Mouse (Mus musculus) C2C12 (cell line): ENCODE data around the gene Nr4a2. TPM values are rescaled to one million over a fixed set of nuclear protein-coding genes. Genes with fewer than 3 reads are reported as not detected.

Experiments used
- H3K27me3 ChIP-seq: one replicate; pipeline ENCODE4 v1.6.1; 2011; ENCODE audit not compliant: control insufficient read depth, insufficient read depth, insufficient read length
- H3K36me3 ChIP-seq: one replicate; pipeline ENCODE4 v1.6.1; 2011; ENCODE audit not compliant: control insufficient read depth, insufficient read depth
- H3K4me3 ChIP-seq: one replicate; pipeline ENCODE4 v1.5.1; 2011; ENCODE audit warnings: mild to moderate bottlenecking, control low read depth; ENCODE audit not compliant: poor library complexity, insufficient read depth, severe bottlenecking
- H3K79me2 ChIP-seq: one replicate; pipeline ENCODE4 v1.6.1; 2011; ENCODE audit not compliant: control insufficient read depth, insufficient read depth
- H3K79me3 ChIP-seq: one replicate; pipeline ENCODE4 v1.6.1; 2011; ENCODE audit warnings: low read depth, control low read depth
- H3ac ChIP-seq: one replicate; pipeline ENCODE3; 2011; ENCODE audit warnings: low read depth; ENCODE audit not compliant: control insufficient read depth, insufficient read length
- CEBPB ChIP-seq: IDR thresholded peaks from one replicate; pipeline ENCODE4 v1.6.1; 2011; ENCODE audit warnings: low read depth, mild to moderate bottlenecking, control low read depth, moderate library complexity
- CTCF ChIP-seq: IDR thresholded peaks from one replicate; pipeline ENCODE4 v1.5.1; 2011; ENCODE audit not compliant: control insufficient read depth, insufficient read depth, insufficient read length
- FOSL1 ChIP-seq: IDR thresholded peaks from one replicate; pipeline ENCODE4 v1.8.0; 2011; ENCODE audit warnings: mild to moderate bottlenecking, low read length; ENCODE audit not compliant: poor library complexity, insufficient read depth, severe bottlenecking
- MAX ChIP-seq: IDR thresholded peaks from one replicate; pipeline ENCODE4 v1.6.1; 2011; ENCODE audit warnings: mild to moderate bottlenecking, control low read depth
- MYOD1 ChIP-seq: IDR thresholded peaks from one replicate; pipeline ENCODE4 v1.6.1; 2011; ENCODE audit warnings: low read depth; ENCODE audit not compliant: control insufficient read depth, insufficient read length
- MYOG ChIP-seq: IDR thresholded peaks from one replicate; pipeline ENCODE4 v1.6.1; 2011; ENCODE audit not compliant: control insufficient read depth, insufficient read length; ENCODE audit errors: extremely low read depth
- USF1 ChIP-seq: IDR thresholded peaks from one replicate; pipeline ENCODE4 v1.6.1; 2011; ENCODE audit warnings: low read depth, mild to moderate bottlenecking, control low read depth, moderate library complexity
- polyA plus RNA-seq: library from polyadenylated mRNA; unstranded; fragments of >200 nt; fragmentation: generic; extraction: Trizol; gene quantifications from one replicate; pipeline ENCODE4 v1.2.1, GENCODE M21; 2012; ENCODE audit warnings: missing spikeins

The Nr4a2 gene
- polyA plus RNA-seq, 1 experiment: 8.0 TPM

GRCm38 (mm10) chr2:57109301-57109700 is 14.5 kb downstream of the Nr4a2 start:
- TF ChIP-seq MYOG: no peak
- no peak for TF ChIP-seq MYOD1
- no peak for TF ChIP-seq CEBPB
- no peak for TF ChIP-seq USF1
- Histone ChIP-seq H3K79me2 (peaks cover 17% of the 10 kb centered on the region), H3K36me3 (peaks cover 24% of the 10 kb centered on the region), H3ac (no peak overlapping the region), H3K79me3 (peaks cover 5% of the 10 kb centered on the region), H3K27me3 (no peaks in the 10 kb centered on the region), H3K4me3 (no peak overlapping the region)

- H3K79me2 ChIP-seq: peaks cover 9% of the 10 kb centered on the region
- H3ac ChIP-seq: no peak overlapping the region
- peaks cover 2% of the 10 kb centered on the region for H3K79me3 ChIP-seq
- H3K36me3 ChIP-seq: peaks cover 24% of the 10 kb centered on the region
- H3K4me3 ChIP-seq: no peak overlapping the region
- H3K27me3 ChIP-seq: no peaks in the 10 kb centered on the region
- TF ChIP-seq USF1 (no peak), MAX (no peak), MYOG (no peak), CEBPB (no peak)
These were observed 15.4 kb downstream of the Nr4a2 start for GRCm38 (mm10) chr2:57108349-57108930.

- H3K4me3 ChIP-seq: no peak overlapping the region
- H3K36me3 ChIP-seq: peaks cover 19% of the 10 kb centered on the region
- no peak overlapping the region for H3ac ChIP-seq
- no peaks in the 10 kb centered on the region for H3K79me2 ChIP-seq
- TF ChIP-seq CTCF: no peak
- TF ChIP-seq FOSL1: no peak
- no peak for TF ChIP-seq CEBPB
- no peak for TF ChIP-seq MYOG
- TF ChIP-seq MAX: no peak
- no peak for TF ChIP-seq MYOD1
- TF ChIP-seq USF1: no peak
- no peaks in the 10 kb centered on the region for H3K79me3 ChIP-seq
- H3K27me3 ChIP-seq: no peaks in the 10 kb centered on the region
These were observed 18.4 kb downstream of the Nr4a2 start for GRCm38 (mm10) chr2:57105401-57105800.

- H3ac ChIP-seq: no peak overlapping the region
- H3K27me3 ChIP-seq: no peaks in the 10 kb centered on the region
- H3K79me2 ChIP-seq: no peaks in the 10 kb centered on the region
- H3K36me3 ChIP-seq: peaks cover 19% of the 10 kb centered on the region
- TF ChIP-seq CTCF (no peak), MYOG (no peak), MAX (no peak), MYOD1 (no peak), FOSL1 (no peak), USF1 (no peak), CEBPB (no peak)
- H3K79me3 ChIP-seq: no peaks in the 10 kb centered on the region
- H3K4me3 ChIP-seq: no peak overlapping the region
These were observed 19.1 kb downstream of the Nr4a2 start for GRCm38 (mm10) chr2:57104731-57105130.

- Histone ChIP-seq H3K27me3 (no peaks in the 10 kb centered on the region), H3K79me2 (no peaks in the 10 kb centered on the region), H3K4me3 (no peak overlapping the region), H3K36me3 (peaks cover 19% of the 10 kb centered on the region), H3K79me3 (no peaks in the 10 kb centered on the region), H3ac (no peak overlapping the region)
- no peak for TF ChIP-seq MYOG
- TF ChIP-seq MAX: no peak
These were observed 19.8 kb downstream of the Nr4a2 start for GRCm38 (mm10) chr2:57103845-57104660.
